Mouse (Mus musculus): Measurements from ENCODE around the gene Ntng1.

DNA sequence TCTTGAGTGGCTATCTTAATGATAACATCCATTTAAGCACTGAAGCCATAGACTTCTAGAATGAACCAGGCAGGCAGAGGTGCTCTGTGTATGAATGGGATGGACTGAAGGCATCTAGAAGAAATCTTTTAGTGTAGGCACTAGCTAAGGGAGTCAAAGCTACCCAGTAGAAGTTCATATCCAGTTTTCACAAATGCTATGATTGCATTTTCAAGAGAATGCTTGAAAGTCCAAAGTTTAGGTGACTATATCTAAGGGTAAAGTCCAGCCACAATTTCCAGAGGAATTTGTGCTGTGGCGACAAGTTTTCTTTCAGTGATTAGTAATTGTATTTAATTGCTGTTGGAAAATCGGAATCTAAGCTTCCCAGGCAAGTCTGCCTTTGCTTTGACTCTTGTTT lies 181.2 kb downstream of the Ntng1 start:
- TF ChIP-seq CTCF (IDR thresholded peaks at IDR 0.05; ENCODE audit: low read depth, low read length): no peak
- no peak for TF ChIP-seq POLR2A (IDR thresholded peaks at IDR 0.05; ENCODE audit: insufficient read depth, low read length)
